Mouse (Mus musculus) olfactory bulb, adult 2 months (tissue): ENCODE results near the gene Hip1. TPM values are rescaled to one million over a fixed set of nuclear protein-coding genes. Genes with fewer than 3 reads are reported as not detected.
A peak's percentile ranks its signal among the peaks of the same experiment; 100 is the strongest.
"Not testable (repeated sequence)": the region's sequence is repeated elsewhere in the genome, so short reads cannot be mapped to it uniquely, and the experiment has no call there.

Source experiments
- H3K27ac ChIP-seq: fragments of 200-500 bp; 2 replicates; pipeline ENCODE4 v1.5.1; 2012; ENCODE audit warnings: low read depth, low read length; ENCODE audit not compliant: insufficient read depth
- H3K4me1 ChIP-seq: fragments of 200-500 bp; 2 replicates; pipeline ENCODE4 v1.6.1; 2012; ENCODE audit warnings: low read length; ENCODE audit not compliant: control insufficient read depth, insufficient read depth
- H3K4me3 ChIP-seq: fragments of 200-500 bp; 2 replicates; pipeline ENCODE4 v1.5.1; 2012; ENCODE audit warnings: mild to moderate bottlenecking, low read depth, low read length, moderate library complexity; ENCODE audit not compliant: insufficient read depth
- CTCF ChIP-seq: fragments of 200-500 bp; IDR thresholded peaks from 2 replicates; pipeline ENCODE4 v1.5.1; 2012; ENCODE audit warnings: low read depth, mild to moderate bottlenecking, low read length, moderate library complexity; ENCODE audit not compliant: insufficient read depth
- POLR2A ChIP-seq: fragments of 200-500 bp; IDR thresholded peaks from 2 replicates; pipeline ENCODE4 v1.6.1; 2012; ENCODE audit warnings: mild to moderate bottlenecking, low read depth, low read length, moderate library complexity; ENCODE audit not compliant: insufficient read depth
- WGBS: fragments of 180-500 bp; shearing (Covaris S2); methylation state at CpG from one replicate; pipeline ENCODE4 v1.1.7; 2018; 5-methylcytosine and 5-hydroxymethylcytosine counted together
- polyA plus RNA-seq: library from polyadenylated mRNA; stranded (reverse); fragments of >200 nt; gene quantifications from 2 replicates; pipeline ENCODE4 v1.2.4, GENCODE M21; 2012; ENCODE audit warnings: low replicate concordance; ENCODE audit not compliant: missing spikeins, insufficient read depth, insufficient read length

Hip1 gene
- polyA plus RNA-seq, 1 experiment = 69.9 TPM

DNA sequence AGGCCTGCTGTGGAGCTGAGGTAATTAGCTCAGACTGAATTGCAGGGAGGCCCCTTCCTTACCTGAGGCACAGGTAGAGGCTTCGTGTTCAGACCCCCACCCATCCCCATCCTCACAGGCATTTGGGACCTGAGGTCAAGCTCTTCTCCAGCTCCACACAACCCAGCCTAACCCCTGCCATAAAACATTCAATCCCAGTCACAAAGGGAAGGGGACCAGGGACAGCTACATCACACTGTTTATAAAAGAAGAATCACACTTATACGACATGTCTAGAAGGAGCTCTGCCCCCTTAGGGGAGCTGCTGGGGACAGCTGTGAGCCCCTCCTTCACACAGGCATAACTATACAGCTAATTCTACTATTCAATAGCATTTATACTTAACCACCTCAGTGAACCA is 168.6 kb downstream of the Hip1 start:
- H3K4me3 ChIP-seq = no peak overlapping the region
- H3K4me1 ChIP-seq = peaks cover 1% of the 10 kb centered on the region
- H3K27ac ChIP-seq = no peak overlapping the region
- no peak for TF ChIP-seq CTCF
- 58% methylated on average over 2 of the region's 2 CpGs for WGBS

DNA sequence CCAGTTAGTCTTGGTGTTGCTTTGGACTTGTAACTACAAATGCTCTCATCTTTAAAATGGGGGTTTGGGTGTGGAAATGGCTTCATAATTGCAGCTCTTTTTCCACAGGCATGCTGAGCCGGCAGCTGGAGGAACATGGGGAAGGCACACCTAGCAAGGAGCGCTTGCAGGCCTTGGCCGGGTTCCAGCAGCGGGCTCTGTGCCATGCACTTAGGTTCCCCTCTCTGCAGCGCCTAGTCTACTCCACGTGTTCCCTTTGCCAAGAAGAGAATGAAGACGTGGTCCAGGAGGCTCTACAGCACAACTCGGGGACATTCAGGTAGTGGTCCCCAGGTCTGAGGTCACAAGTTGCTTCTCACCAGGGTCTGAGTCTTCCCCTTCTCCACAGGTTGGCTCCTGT is 169.8 kb downstream of the Hip1 start:
- H3K27ac ChIP-seq = no peak overlapping the region

DNA sequence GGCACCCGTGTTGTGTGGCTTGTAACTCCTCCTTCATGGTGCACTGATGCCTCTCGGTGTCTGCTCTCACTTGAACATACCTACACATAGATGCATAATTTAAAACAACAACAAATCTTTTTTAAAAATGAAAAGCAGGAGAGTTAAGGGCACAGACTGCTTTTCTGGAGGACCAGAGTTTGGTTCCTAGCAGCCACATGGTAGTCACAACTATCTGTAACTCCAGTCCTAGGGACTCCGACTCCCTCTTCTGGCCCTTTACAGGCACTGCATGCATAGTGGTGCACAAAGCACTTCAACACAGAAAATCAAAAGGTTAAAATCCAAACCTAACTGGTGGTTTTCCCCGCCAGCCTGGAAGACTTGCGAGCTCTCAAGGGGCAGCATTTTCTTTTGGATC is 171.3 kb downstream of the Hip1 start:
- 99% methylated on average over 5 of the region's 5 CpGs for WGBS
- Histone ChIP-seq H3K27ac (no peak overlapping the region), H3K4me1 (peaks cover 12% of the 10 kb centered on the region), H3K4me3 (no peak overlapping the region)
- TF ChIP-seq CTCF = no peak
- no peak for TF ChIP-seq POLR2A

More for the DNA sequence above, 169.8 kb downstream of the Hip1 start:
- 33% methylated on average over 8 of the region's 8 CpGs for WGBS
- Histone ChIP-seq H3K4me3 (no peak overlapping the region), H3K4me1 (peaks cover 8% of the 10 kb centered on the region)
- TF ChIP-seq POLR2A = no peak
- TF ChIP-seq CTCF = no peak

DNA sequence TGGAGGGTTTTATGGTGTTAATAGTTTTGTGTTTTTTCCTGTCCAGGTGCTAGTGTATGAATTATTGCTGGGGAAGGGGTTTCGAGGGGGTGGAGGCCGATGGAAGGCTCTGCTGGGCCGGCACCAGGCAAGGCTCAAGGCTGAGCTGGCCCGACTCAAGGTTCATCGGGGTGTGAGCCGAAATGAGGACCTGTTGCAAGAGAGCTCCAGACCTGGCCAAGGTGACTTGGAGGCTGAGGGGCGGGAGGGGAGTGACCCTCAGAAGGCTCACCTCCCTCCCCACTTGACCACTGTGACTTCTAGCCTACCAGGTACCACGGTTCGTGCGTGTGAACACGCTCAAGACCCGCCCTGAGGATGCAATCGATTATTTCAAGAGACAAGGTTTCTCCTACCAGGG is 173.7 kb downstream of the Hip1 start:
- TF ChIP-seq CTCF (no peak), POLR2A (no peak)
- H3K4me3 ChIP-seq = no peak overlapping the region
- WGBS = 98% methylated on average over 13 of the region's 13 CpGs

DNA sequence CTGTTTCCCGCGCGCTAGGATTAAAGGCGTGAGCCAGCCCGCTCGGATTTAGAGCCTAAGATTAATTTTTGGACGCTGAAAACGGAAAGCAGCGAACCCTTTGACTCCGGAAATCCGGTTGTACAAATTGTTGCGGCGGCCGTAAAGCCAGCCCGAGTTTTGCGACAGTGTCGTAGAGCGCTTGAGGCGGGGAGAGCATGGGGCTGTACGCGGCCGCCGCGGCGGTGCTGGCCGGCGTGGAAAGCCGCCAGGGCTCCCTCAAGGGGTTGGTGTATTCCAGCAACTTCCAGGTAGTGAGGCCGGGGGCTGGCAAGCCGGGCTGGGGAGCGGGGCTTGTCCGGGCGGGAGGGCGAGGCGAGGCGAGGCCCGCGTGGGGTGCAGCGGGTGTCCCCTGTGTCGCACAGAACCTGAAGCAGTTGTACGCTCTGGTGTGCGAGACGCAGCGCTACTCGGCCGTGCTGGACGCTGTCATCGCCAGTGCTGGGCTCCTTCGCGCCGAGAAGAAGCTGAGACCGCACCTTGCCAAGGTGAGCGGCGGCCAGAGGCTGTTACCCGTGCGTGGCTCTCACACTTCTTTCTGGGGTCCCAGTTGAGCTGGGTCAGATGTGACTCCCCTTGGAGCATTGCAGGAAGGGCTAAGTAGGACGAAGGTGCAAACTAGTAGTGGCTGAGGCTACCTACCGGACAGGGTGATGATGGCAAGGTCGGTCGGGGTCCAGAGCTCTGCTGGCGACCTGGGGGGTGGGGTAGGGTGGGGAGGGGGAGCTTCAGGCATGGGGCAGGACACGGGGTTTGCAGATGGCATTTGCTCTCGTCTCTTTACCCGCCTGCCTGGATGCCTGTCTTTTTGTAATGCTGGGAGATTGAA is 174.9 kb downstream of the Hip1 start, which contains the start of gene Nsun5:
Gene Nsun5 (plus strand): TSS at position 167 of the 868 bp plus-strand sequence.
- Histone ChIP-seq H3K4me1 (peaks cover 12% of the 10 kb centered on the region), H3K27ac (peak within 1 kb of the TSS; percentile 72; the same call in 1 of the 2 replicates), H3K4me3 (peak within 1 kb of the TSS; percentile 94)
- WGBS = under 1% methylated on average over 64 of the region's 64 CpGs
- peak; percentile 79 for TF ChIP-seq POLR2A
- no peak for TF ChIP-seq CTCF

More for the DNA sequence above, 173.7 kb downstream of the Hip1 start:
- no peak overlapping the region for H3K27ac ChIP-seq
- H3K4me1 ChIP-seq = peaks cover 12% of the 10 kb centered on the region

DNA sequence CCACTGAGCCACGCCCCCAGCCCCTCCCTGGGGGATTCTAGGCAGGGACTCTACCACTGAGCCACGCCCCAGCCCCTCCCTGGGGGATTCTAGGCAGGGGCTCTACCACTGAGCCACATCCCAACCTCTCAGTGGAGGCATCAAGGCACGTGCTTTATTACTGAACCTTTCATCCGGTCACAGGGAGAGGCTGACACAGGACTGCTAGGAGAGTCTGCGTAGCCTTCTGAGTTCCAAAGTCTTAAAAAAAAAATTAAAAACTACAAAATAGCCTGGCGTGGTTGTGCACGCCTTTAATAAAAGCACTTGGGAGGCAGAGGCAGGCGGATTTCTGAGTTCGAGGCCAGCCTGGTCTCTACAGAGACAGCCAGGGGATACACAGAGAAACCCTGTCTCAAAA is 175.7 kb downstream of the Hip1 start:
- H3K27ac ChIP-seq = not testable (repeated sequence)
- peaks cover 12% of the 10 kb centered on the region for H3K4me1 ChIP-seq
- H3K4me3 ChIP-seq = peak overlapping the region; percentile 94
- 60% methylated on average over 9 of the region's 9 CpGs for WGBS

DNA sequence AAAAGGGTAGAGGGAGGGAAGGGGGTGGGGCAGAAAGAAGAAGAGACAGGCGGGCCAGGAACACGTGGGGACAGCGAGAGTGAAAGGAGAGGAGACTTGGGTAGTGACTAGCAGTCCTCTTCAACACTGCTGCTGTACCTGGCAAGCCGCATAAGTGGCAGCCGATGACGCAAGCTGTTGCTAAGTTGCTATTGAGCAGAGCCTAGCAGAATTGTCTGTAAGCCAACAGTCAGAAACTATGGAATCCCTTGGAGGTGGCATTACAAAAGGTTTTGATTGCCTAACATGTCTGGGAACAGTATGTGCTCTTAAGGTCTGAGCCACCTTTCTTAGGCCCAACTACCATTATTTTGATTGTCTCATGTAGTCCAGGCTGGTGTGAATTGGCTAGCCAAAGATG is 176.6 kb downstream of the Hip1 start:
- Histone ChIP-seq H3K27ac (no peak overlapping the region), H3K4me1 (peaks cover 12% of the 10 kb centered on the region), H3K4me3 (no peak overlapping the region)
- 79% methylated on average over 6 of the region's 6 CpGs for WGBS
- TF ChIP-seq CTCF = no peak
- no peak for TF ChIP-seq POLR2A

DNA sequence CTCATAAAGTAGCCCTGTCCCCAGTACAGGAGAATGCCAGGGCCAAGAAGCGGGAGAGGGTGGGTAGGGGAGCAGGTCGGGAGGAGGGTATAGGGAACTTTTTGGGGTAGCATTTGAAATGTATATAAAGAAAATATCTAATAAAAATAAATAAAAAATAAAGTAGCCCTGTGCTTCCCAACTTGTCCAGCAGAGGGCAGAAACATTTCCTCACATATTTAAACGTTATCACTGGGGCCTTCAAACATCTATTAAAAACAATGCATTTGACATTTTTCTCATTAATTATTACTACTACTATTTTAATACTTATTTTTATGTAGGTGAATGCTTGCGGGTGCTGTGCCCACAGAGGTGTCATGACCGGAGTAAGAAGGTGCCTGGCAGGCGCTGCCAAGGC is 177.1 kb downstream of the Hip1 start:
- Histone ChIP-seq H3K4me1 (peaks cover 12% of the 10 kb centered on the region), H3K4me3 (no peak overlapping the region), H3K27ac (no peak overlapping the region)
- WGBS = 53% methylated on average over 6 of the region's 6 CpGs
- no peak for TF ChIP-seq POLR2A
- TF ChIP-seq CTCF = no peak

DNA sequence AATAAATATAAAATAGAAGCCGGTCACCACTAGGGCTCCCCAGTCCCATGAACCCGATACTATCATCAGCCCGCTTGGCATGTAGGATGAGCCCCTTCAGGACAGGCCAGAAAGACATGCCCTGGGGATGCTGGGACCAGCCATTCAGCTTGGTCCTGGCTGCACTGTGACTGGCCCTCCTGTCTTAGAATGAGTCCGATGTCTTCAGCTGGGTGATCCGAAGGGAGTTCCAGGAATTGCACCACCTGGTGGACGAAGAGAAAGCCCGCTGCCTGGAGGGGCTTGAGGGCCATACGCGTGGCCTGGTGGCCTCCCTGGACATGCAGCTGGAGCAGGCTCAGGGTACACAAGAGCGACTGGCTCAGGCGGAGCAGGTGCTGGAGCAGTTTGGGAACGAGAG is 181.4 kb downstream of the Hip1 start:
- no peaks in the 10 kb centered on the region for H3K4me1 ChIP-seq
- H3K27ac ChIP-seq = no peak overlapping the region
- TF ChIP-seq POLR2A (no peak), CTCF (no peak; the same call in 1 of the 2 replicates)
- 26% methylated on average over 12 of the region's 12 CpGs for WGBS
- no peak overlapping the region for H3K4me3 ChIP-seq
